Mouse (Mus musculus): Measurements from ENCODE around the gene Ifi209. TPM values are rescaled to one million over a fixed set of nuclear protein-coding genes. Genes with fewer than 3 reads are reported as not detected.
"Not testable (repeated sequence)": the region's sequence is repeated elsewhere in the genome, so short reads cannot be mapped to it uniquely, and the experiment has no call there.

Ifi209 gene
- polyA plus RNA-seq (2014; fragmentation: Nextera tagmentation; extraction: Ambion mirVana): not detected in 2 replicates

DNA sequence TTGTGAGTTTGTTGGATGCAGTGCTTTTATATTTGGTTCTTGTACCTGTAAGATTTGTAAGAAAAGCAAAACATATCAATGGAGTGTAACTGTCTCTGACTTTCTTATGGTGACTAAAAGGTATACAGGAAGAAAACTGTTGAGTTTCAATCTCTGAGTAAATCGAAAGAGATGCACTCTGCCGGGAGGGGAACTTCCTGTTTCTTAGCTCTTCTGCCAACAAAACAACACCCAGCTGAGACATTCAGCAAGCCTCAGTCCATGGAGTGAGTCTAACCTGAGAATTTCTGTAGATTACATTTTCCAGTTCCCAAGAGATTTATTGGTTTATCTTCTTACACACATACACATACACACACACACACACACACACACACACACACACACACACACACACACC lies at the start of gene Ifi209:
Gene Ifi209 (plus strand): TSS at position 296 of the 400 bp plus-strand sequence.
- not testable (repeated sequence) for H3K27me3 ChIP-seq (ENCODE audit: control insufficient read depth, insufficient read depth, low read length); H3K9ac ChIP-seq (replicated peaks; ENCODE audit: low read depth, low read length); H3K36me3 ChIP-seq (ENCODE audit: control insufficient read depth, insufficient read depth, low read length); H3K4me1 ChIP-seq (ENCODE audit: control insufficient read depth, insufficient read depth, low read length); H3K27ac ChIP-seq (ENCODE audit: low read depth, low read length); H3K4me2 ChIP-seq (ENCODE audit: low read depth, low read length); H3K4me3 ChIP-seq (ENCODE audit: low read depth, low read length); ATAC-seq (ENCODE audit: low read depth); H3K9me3 ChIP-seq (ENCODE audit: control insufficient read depth, low read length)
- WGBS: 90% methylated on average over 2 of the region's 2 CpGs

GRCm38 (mm10) chr1:173589698-173590097 lies 41.0 kb upstream of the Ifi209 start:
- not testable (repeated sequence) for ATAC-seq (ENCODE audit: low read depth); H3K4me3 ChIP-seq (ENCODE audit: low read depth, low read length); H3K27ac ChIP-seq (ENCODE audit: low read depth, low read length); H3K27me3 ChIP-seq (ENCODE audit: control insufficient read depth, insufficient read depth, low read length); H3K9me3 ChIP-seq (ENCODE audit: control insufficient read depth, low read length); H3K4me1 ChIP-seq (ENCODE audit: control insufficient read depth, insufficient read depth, low read length); H3K36me3 ChIP-seq (ENCODE audit: control insufficient read depth, insufficient read depth, low read length); H3K9ac ChIP-seq (replicated peaks; ENCODE audit: low read depth, low read length); H3K4me2 ChIP-seq (ENCODE audit: low read depth, low read length)
- 100% methylated on average over 2 of the region's 2 CpGs for WGBS

- H3K4me3 ChIP-seq (ENCODE audit: low read depth, low read length); H3K27me3 ChIP-seq (ENCODE audit: control insufficient read depth, insufficient read depth, low read length); ATAC-seq (ENCODE audit: low read depth); H3K9ac ChIP-seq (replicated peaks; ENCODE audit: low read depth, low read length); H3K4me2 ChIP-seq (ENCODE audit: low read depth, low read length); H3K9me3 ChIP-seq (ENCODE audit: control insufficient read depth, low read length); H3K27ac ChIP-seq (ENCODE audit: low read depth, low read length); H3K36me3 ChIP-seq (ENCODE audit: control insufficient read depth, insufficient read depth, low read length); H3K4me1 ChIP-seq (ENCODE audit: control insufficient read depth, insufficient read depth, low read length): not testable (repeated sequence)
- WGBS: 81% methylated on average over 3 of the region's 3 CpGs
Observed at GRCm38 (mm10) chr1:173598838-173599494, 31.8 kb upstream of the Ifi209 start, which contains the start of gene Ifi213. Gene Ifi213 (minus strand): TSS chr1:173599274.

GRCm38 (mm10) chr1:173610291-173610690 lies 20.4 kb upstream of the Ifi209 start:
- H3K4me1 ChIP-seq (ENCODE audit: control insufficient read depth, insufficient read depth, low read length); H3K9me3 ChIP-seq (ENCODE audit: control insufficient read depth, low read length); ATAC-seq (ENCODE audit: low read depth); H3K27ac ChIP-seq (ENCODE audit: low read depth, low read length); H3K9ac ChIP-seq (replicated peaks; ENCODE audit: low read depth, low read length); H3K4me3 ChIP-seq (ENCODE audit: low read depth, low read length); H3K27me3 ChIP-seq (ENCODE audit: control insufficient read depth, insufficient read depth, low read length); H3K4me2 ChIP-seq (ENCODE audit: low read depth, low read length); H3K36me3 ChIP-seq (ENCODE audit: control insufficient read depth, insufficient read depth, low read length): not testable (repeated sequence)
- 73% methylated on average over 3 of the region's 3 CpGs for WGBS

GRCm38 (mm10) chr1:173622216-173622615 lies 8.5 kb upstream of the Ifi209 start:
- H3K27me3 ChIP-seq (ENCODE audit: control insufficient read depth, insufficient read depth, low read length); H3K27ac ChIP-seq (ENCODE audit: low read depth, low read length); H3K4me3 ChIP-seq (ENCODE audit: low read depth, low read length); H3K4me2 ChIP-seq (ENCODE audit: low read depth, low read length); H3K9me3 ChIP-seq (ENCODE audit: control insufficient read depth, low read length); ATAC-seq (ENCODE audit: low read depth); H3K4me1 ChIP-seq (ENCODE audit: control insufficient read depth, insufficient read depth, low read length); H3K36me3 ChIP-seq (ENCODE audit: control insufficient read depth, insufficient read depth, low read length); H3K9ac ChIP-seq (replicated peaks; ENCODE audit: low read depth, low read length): not testable (repeated sequence)
- 87% methylated on average over 2 of the region's 2 CpGs for WGBS

- H3K27ac ChIP-seq (ENCODE audit: low read depth, low read length): no peak overlapping the region
- no peak for ATAC-seq (ENCODE audit: low read depth)
- WGBS: 96% methylated on average over 2 of the region's 2 CpGs
Observed at GRCm38 (mm10) chr1:173624052-173624451, 6.7 kb upstream of the Ifi209 start.

GRCm38 (mm10) chr1:173626686-173627085 lies 4.0 kb upstream of the Ifi209 start:
- Histone ChIP-seq H3K9ac (replicated peaks; ENCODE audit: low read depth, low read length) (no peak overlapping the region), H3K4me3 (ENCODE audit: low read depth, low read length) (no peak overlapping the region), H3K9me3 (ENCODE audit: control insufficient read depth, low read length) (no peaks in the 10 kb centered on the region), H3K4me1 (ENCODE audit: control insufficient read depth, insufficient read depth, low read length) (no peaks in the 10 kb centered on the region), H3K27me3 (ENCODE audit: control insufficient read depth, insufficient read depth, low read length) (no peaks in the 10 kb centered on the region), H3K36me3 (ENCODE audit: control insufficient read depth, insufficient read depth, low read length) (no peaks in the 10 kb centered on the region), H3K27ac (ENCODE audit: low read depth, low read length) (no peak overlapping the region), H3K4me2 (ENCODE audit: low read depth, low read length) (no peak overlapping the region)
- WGBS: 77% methylated on average over 2 of the region's 2 CpGs
- no peak for ATAC-seq (ENCODE audit: low read depth)

More at GRCm38 (mm10) chr1:173624052-173624451, 6.7 kb upstream of the Ifi209 start:
- Histone ChIP-seq H3K9ac (replicated peaks; ENCODE audit: low read depth, low read length) (no peak overlapping the region), H3K4me3 (ENCODE audit: low read depth, low read length) (no peak overlapping the region), H3K4me2 (ENCODE audit: low read depth, low read length) (no peak overlapping the region), H3K36me3 (ENCODE audit: control insufficient read depth, insufficient read depth, low read length) (no peaks in the 10 kb centered on the region), H3K9me3 (ENCODE audit: control insufficient read depth, low read length) (no peaks in the 10 kb centered on the region), H3K4me1 (ENCODE audit: control insufficient read depth, insufficient read depth, low read length) (no peaks in the 10 kb centered on the region), H3K27me3 (ENCODE audit: control insufficient read depth, insufficient read depth, low read length) (no peaks in the 10 kb centered on the region)

- no peak for ATAC-seq (ENCODE audit: low read depth)
Observed at GRCm38 (mm10) chr1:173633969-173634645, 3.4 kb downstream of the Ifi209 start.

DNA sequence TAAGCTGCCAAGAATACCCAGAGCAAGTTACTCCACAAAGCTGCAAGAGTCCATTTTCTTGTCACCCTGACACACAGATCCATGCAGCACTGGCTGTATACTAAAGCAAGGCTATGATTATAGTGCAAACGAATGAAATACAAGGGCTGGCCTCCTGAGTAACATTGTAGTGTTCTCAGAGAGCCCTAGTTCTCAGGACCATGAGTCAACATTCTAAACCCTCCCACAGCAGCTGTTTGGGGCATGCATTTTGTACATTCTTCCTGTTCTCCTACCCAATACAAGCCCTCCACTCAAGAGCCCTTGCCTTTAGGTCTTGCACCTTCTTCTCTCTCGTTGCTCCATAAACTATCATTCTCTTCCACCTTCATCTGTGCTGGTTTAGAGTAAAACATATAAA lies 14.7 kb downstream of the Ifi209 start:
- Histone ChIP-seq H3K4me1 (ENCODE audit: control insufficient read depth, insufficient read depth, low read length) (no peaks in the 10 kb centered on the region), H3K27me3 (ENCODE audit: control insufficient read depth, insufficient read depth, low read length) (no peaks in the 10 kb centered on the region), H3K9ac (replicated peaks; ENCODE audit: low read depth, low read length) (no peak overlapping the region), H3K4me3 (ENCODE audit: low read depth, low read length) (no peak overlapping the region), H3K27ac (ENCODE audit: low read depth, low read length) (no peak overlapping the region), H3K4me2 (ENCODE audit: low read depth, low read length) (no peak overlapping the region), H3K9me3 (ENCODE audit: control insufficient read depth, low read length) (no peaks in the 10 kb centered on the region), H3K36me3 (ENCODE audit: control insufficient read depth, insufficient read depth, low read length) (no peaks in the 10 kb centered on the region)
- 85% methylated on average over 2 of the region's 2 CpGs for WGBS
- ATAC-seq (ENCODE audit: low read depth): no peak

More at GRCm38 (mm10) chr1:173633969-173634645, 3.4 kb downstream of the Ifi209 start:
- no peak overlapping the region for H3K27ac ChIP-seq (ENCODE audit: low read depth, low read length)
- no peak overlapping the region for H3K4me2 ChIP-seq (ENCODE audit: low read depth, low read length)
- H3K9me3 ChIP-seq (ENCODE audit: control insufficient read depth, low read length): no peaks in the 10 kb centered on the region
- WGBS: 90% methylated on average over 5 of the region's 5 CpGs
- H3K27me3 ChIP-seq (ENCODE audit: control insufficient read depth, insufficient read depth, low read length): no peaks in the 10 kb centered on the region
- H3K4me1 ChIP-seq (ENCODE audit: control insufficient read depth, insufficient read depth, low read length): no peaks in the 10 kb centered on the region
- no peak overlapping the region for H3K9ac ChIP-seq (replicated peaks; ENCODE audit: low read depth, low read length)
- no peak overlapping the region for H3K4me3 ChIP-seq (ENCODE audit: low read depth, low read length)
- no peaks in the 10 kb centered on the region for H3K36me3 ChIP-seq (ENCODE audit: control insufficient read depth, insufficient read depth, low read length)

All from neural tube, embryonic 14.5 days (tissue).